Mouse (Mus musculus) liver, embryonic 15.5 days (tissue): ENCODE measurements around the gene Ndrg3. TPM values are rescaled to one million over a fixed set of nuclear protein-coding genes. Genes with fewer than 3 reads are reported as not detected.

Source experiments
- ATAC-seq: fragments of 200-750 bp; cut with Nextera tagmentation; 2 replicates; pipeline ENCODE4 v1.8.0; 2017; ENCODE audit warnings: moderate number of reproducible peaks, mild to moderate bottlenecking, moderate library complexity; ENCODE audit not compliant: insufficient read depth
- H3K27ac ChIP-seq: fragments of 300-500 bp; sonication (generic); replicated peaks from 2 replicates; pipeline ENCODE4 v1.5.1; 2015; ENCODE audit warnings: mild to moderate bottlenecking, inconsistent platforms
- H3K27me3 ChIP-seq: fragments of 300-500 bp; sonication (generic); 2 replicates; pipeline ENCODE4 v1.6.1; 2015; ENCODE audit warnings: mild to moderate bottlenecking, inconsistent platforms
- H3K36me3 ChIP-seq: fragments of 300-500 bp; sonication (generic); replicated peaks from 2 replicates; pipeline ENCODE4 v1.6.1; 2015; ENCODE audit warnings: moderate library complexity, mild to moderate bottlenecking, inconsistent platforms
- H3K4me1 ChIP-seq: fragments of 300-500 bp; sonication (generic); replicated peaks from 2 replicates; pipeline ENCODE4 v1.6.1; 2015; ENCODE audit warnings: inconsistent platforms
- H3K4me2 ChIP-seq: fragments of 300-500 bp; sonication (generic); 2 replicates; pipeline ENCODE4 v1.6.1; 2015; ENCODE audit warnings: moderate library complexity, mild to moderate bottlenecking, inconsistent platforms
- H3K4me3 ChIP-seq: fragments of 300-500 bp; sonication (generic); replicated peaks from 2 replicates; pipeline ENCODE4 v1.5.1; 2015; ENCODE audit warnings: mild to moderate bottlenecking, inconsistent platforms
- H3K9ac ChIP-seq: fragments of 300-500 bp; sonication (generic); 2 replicates; pipeline ENCODE4 v1.6.1; 2015; ENCODE audit warnings: moderate library complexity, mild to moderate bottlenecking, inconsistent platforms
- H3K9me3 ChIP-seq: fragments of 300-500 bp; sonication (generic); replicated peaks from 2 replicates; pipeline ENCODE4 v1.6.1; 2016; ENCODE audit warnings: inconsistent platforms
- WGBS: fragments of 180-500 bp; shearing (Covaris S2); methylation state at CpG from one replicate; pipeline ENCODE4 v1.1.7; 2015; ENCODE audit warnings: mixed read lengths; ENCODE audit not compliant: insufficient replicate concordance; 5-methylcytosine and 5-hydroxymethylcytosine counted together
- polyA plus RNA-seq: library from polyadenylated mRNA; unstranded; fragments of >200 nt; fragmentation: Nextera tagmentation; extraction: Ambion mirVana; gene quantifications from 2 replicates; pipeline ENCODE4 v1.2.1, GENCODE M21; 2015

Gene Ndrg3
- polyA plus RNA-seq, 1 experiment from 2014 or later = 32.9 TPM

GRCm38 (mm10) chr2:156901344-156901743 lies 90.5 kb downstream of the Ndrg3 start:
- no peaks in the 10 kb centered on the region for H3K9me3 ChIP-seq

GRCm38 (mm10) chr2:156899184-156899583 lies 92.7 kb downstream of the Ndrg3 start:
- Histone ChIP-seq H3K27me3 (no peaks in the 10 kb centered on the region; the same call in 1 of the 2 replicates), H3K4me1 (peaks cover 40% of the 10 kb centered on the region), H3K9ac (no peak overlapping the region), H3K4me2 (no peak overlapping the region), H3K9me3 (no peaks in the 10 kb centered on the region), H3K27ac (no peak overlapping the region), H3K4me3 (no peak overlapping the region), H3K36me3 (no peaks in the 10 kb centered on the region)
- WGBS = 53% methylated on average over 4 of the region's 4 CpGs
- no peak for ATAC-seq

More at GRCm38 (mm10) chr2:156901344-156901743, 90.5 kb downstream of the Ndrg3 start:
- no peak overlapping the region for H3K9ac ChIP-seq
- H3K4me1 ChIP-seq = peaks cover 30% of the 10 kb centered on the region
- ATAC-seq = no peak
- H3K27ac ChIP-seq = no peak overlapping the region
- H3K27me3 ChIP-seq = no peaks in the 10 kb centered on the region
- 84% methylated on average over 2 of the region's 2 CpGs for WGBS
- no peak overlapping the region for H3K4me2 ChIP-seq
- no peak overlapping the region for H3K4me3 ChIP-seq
- H3K36me3 ChIP-seq = no peaks in the 10 kb centered on the region

- H3K4me2 ChIP-seq = peak overlapping the region; percentile 18
- H3K9ac ChIP-seq = peak overlapping the region; percentile 18; the same call in 1 of the 2 replicates
- H3K36me3 ChIP-seq = no peaks in the 10 kb centered on the region
- 12% methylated on average over 4 of the region's 4 CpGs for WGBS
- ATAC-seq = no peak; the same call in 1 of the 2 replicates
- no peaks in the 10 kb centered on the region; the same call in 1 of the 2 replicates for H3K27me3 ChIP-seq
- H3K4me1 ChIP-seq = peaks cover 42% of the 10 kb centered on the region
- H3K4me3 ChIP-seq = no peak overlapping the region
- H3K9me3 ChIP-seq = no peaks in the 10 kb centered on the region
- no peak overlapping the region for H3K27ac ChIP-seq
These were observed 93.5 kb downstream of the Ndrg3 start for GRCm38 (mm10) chr2:156898374-156898773.

GRCm38 (mm10) chr2:156897034-156897433 lies 94.8 kb downstream of the Ndrg3 start:
- WGBS = 64% methylated on average over 9 of the region's 9 CpGs
- H3K9ac ChIP-seq = no peak overlapping the region
- no peak overlapping the region for H3K4me2 ChIP-seq

GRCm38 (mm10) chr2:156896384-156896914 lies 95.4 kb downstream of the Ndrg3 start:
- no peak for ATAC-seq
- no peaks in the 10 kb centered on the region; the same call in 1 of the 2 replicates for H3K27me3 ChIP-seq
- no peak overlapping the region for H3K27ac ChIP-seq
- no peak overlapping the region for H3K9ac ChIP-seq
- H3K9me3 ChIP-seq = no peaks in the 10 kb centered on the region
- H3K4me2 ChIP-seq = no peak overlapping the region
- WGBS = 50% methylated on average over 9 of the region's 9 CpGs
- H3K36me3 ChIP-seq = no peaks in the 10 kb centered on the region
- H3K4me3 ChIP-seq = no peak overlapping the region
- peaks cover 42% of the 10 kb centered on the region for H3K4me1 ChIP-seq

More at GRCm38 (mm10) chr2:156897034-156897433, 94.8 kb downstream of the Ndrg3 start:
- H3K4me3 ChIP-seq = no peak overlapping the region
- no peaks in the 10 kb centered on the region; the same call in 1 of the 2 replicates for H3K27me3 ChIP-seq
- H3K4me1 ChIP-seq = peaks cover 42% of the 10 kb centered on the region
- no peaks in the 10 kb centered on the region for H3K36me3 ChIP-seq
- H3K27ac ChIP-seq = no peak overlapping the region
- H3K9me3 ChIP-seq = no peaks in the 10 kb centered on the region
- no peak for ATAC-seq

- Histone ChIP-seq H3K4me3 (no peak overlapping the region), H3K9ac (no peak overlapping the region), H3K27me3 (peaks cover 3% of the 10 kb centered on the region; the same call in 1 of the 2 replicates), H3K36me3 (no peaks in the 10 kb centered on the region), H3K9me3 (no peaks in the 10 kb centered on the region), H3K27ac (no peak overlapping the region), H3K4me2 (no peak overlapping the region), H3K4me1 (peaks cover 42% of the 10 kb centered on the region)
- no peak for ATAC-seq
- 48% methylated on average over 15 of the region's 15 CpGs for WGBS
These were observed 97.2 kb downstream of the Ndrg3 start for GRCm38 (mm10) chr2:156894496-156895265.

GRCm38 (mm10) chr2:156892821-156893220 lies 99.0 kb downstream of the Ndrg3 start:
- ATAC-seq = no peak
- Histone ChIP-seq H3K4me2 (no peak overlapping the region), H3K4me1 (peaks cover 24% of the 10 kb centered on the region), H3K27ac (no peak overlapping the region), H3K4me3 (no peak overlapping the region), H3K9ac (no peak overlapping the region), H3K27me3 (peaks cover 3% of the 10 kb centered on the region; the same call in 1 of the 2 replicates), H3K36me3 (no peaks in the 10 kb centered on the region), H3K9me3 (no peaks in the 10 kb centered on the region)
- 71% methylated on average over 6 of the region's 6 CpGs for WGBS

- H3K4me1 ChIP-seq = peaks cover 19% of the 10 kb centered on the region
- no peak overlapping the region for H3K9ac ChIP-seq
- H3K4me2 ChIP-seq = no peak overlapping the region
- H3K27ac ChIP-seq = no peak overlapping the region
- ATAC-seq = no peak
- 56% methylated on average over 3 of the region's 3 CpGs for WGBS
- H3K36me3 ChIP-seq = no peaks in the 10 kb centered on the region
- H3K9me3 ChIP-seq = no peaks in the 10 kb centered on the region
- no peak overlapping the region for H3K4me3 ChIP-seq
- H3K27me3 ChIP-seq = peaks cover 3% of the 10 kb centered on the region; the same call in 1 of the 2 replicates
These were observed 99.6 kb downstream of the Ndrg3 start for GRCm38 (mm10) chr2:156892240-156892639.

- Histone ChIP-seq H3K4me3 (no peak overlapping the region), H3K4me2 (no peak overlapping the region), H3K4me1 (peaks cover 28% of the 10 kb centered on the region), H3K27me3 (0 out of 2 replicates have a peak, but pooled peaks cover 3% of the 10 kb centered on the region), H3K9me3 (no peaks in the 10 kb centered on the region), H3K36me3 (no peaks in the 10 kb centered on the region), H3K27ac (no peak overlapping the region), H3K9ac (no peak overlapping the region)
- WGBS = 50% methylated on average over 3 of the region's 3 CpGs
- ATAC-seq = no peak
These were observed 103.4 kb downstream of the Ndrg3 start for GRCm38 (mm10) chr2:156888490-156888889.

- H3K4me3 ChIP-seq = no peak within 1 kb of the TSS
- no peak within 1 kb of the TSS for H3K27ac ChIP-seq
- WGBS = 26% methylated on average over 6 of the region's 6 CpGs
These were observed 104.8 kb downstream of the Ndrg3 start, which contains the start of gene Sla2 for GRCm38 (mm10) chr2:156887017-156887416. Gene Sla2, minus strand, starts transcription at chr2:156887192.

GRCm38 (mm10) chr2:156886084-156886631 lies 105.7 kb downstream of the Ndrg3 start:
- H3K9me3 ChIP-seq = no peaks in the 10 kb centered on the region
- no peak overlapping the region for H3K9ac ChIP-seq
- H3K4me1 ChIP-seq = peaks cover 51% of the 10 kb centered on the region
- 0 out of 2 replicates have a peak, but pooled peaks cover 3% of the 10 kb centered on the region for H3K27me3 ChIP-seq
- no peak overlapping the region for H3K4me2 ChIP-seq
- H3K4me3 ChIP-seq = no peak overlapping the region
- no peaks in the 10 kb centered on the region for H3K36me3 ChIP-seq
- no peak for ATAC-seq
- H3K27ac ChIP-seq = no peak overlapping the region
- WGBS = 47% methylated on average over 10 of the region's 10 CpGs

More at GRCm38 (mm10) chr2:156887017-156887416, 104.8 kb downstream of the Ndrg3 start, which contains the start of gene Sla2:
- peaks cover 43% of the 10 kb centered on the region for H3K4me1 ChIP-seq
- H3K9ac ChIP-seq = no peak within 1 kb of the TSS
- H3K27me3 ChIP-seq = 0 out of 2 replicates have a peak, but pooled peaks cover 3% of the 10 kb centered on the region
- no peaks in the 10 kb centered on the region for H3K9me3 ChIP-seq
- ATAC-seq = no peak
- H3K36me3 ChIP-seq = no peaks in the 10 kb centered on the region
- H3K4me2 ChIP-seq = no peak within 1 kb of the TSS
